Mouse (Mus musculus) midbrain, postnatal 0 days (tissue): ENCODE results near the gene Syngr1. TPM values are rescaled to one million over a fixed set of nuclear protein-coding genes. Genes with fewer than 3 reads are reported as not detected.

Experiments
- ATAC-seq: fragments of 200-750 bp; cut with Nextera tagmentation; 2 replicates; pipeline ENCODE4 v1.8.0; 2017; ENCODE audit warnings: moderate number of reproducible peaks, mild to moderate bottlenecking, moderate TSS enrichment, moderate library complexity; ENCODE audit not compliant: low FRiP score
- DNase-seq: peaks from one replicate; pipeline ENCODE4 v3.0.0-alpha.2; 2015; ENCODE audit warnings: low spot score
- H3K27ac ChIP-seq: fragments of 300-500 bp; sonication (generic); 2 replicates; pipeline ENCODE4 v1.5.1; 2014; ENCODE audit warnings: low read depth, mild to moderate bottlenecking, low read length, mixed read lengths
- H3K27me3 ChIP-seq: fragments of 300-500 bp; sonication (generic); 2 replicates; pipeline ENCODE4 v1.6.1; 2014; ENCODE audit warnings: low read length, control low read depth, mixed read lengths; ENCODE audit not compliant: insufficient read depth
- H3K36me3 ChIP-seq: fragments of 300-500 bp; sonication (generic); 2 replicates; pipeline ENCODE4 v1.6.1; 2014; ENCODE audit warnings: low read length, control low read depth, mixed read lengths; ENCODE audit not compliant: insufficient read depth
- H3K4me1 ChIP-seq: fragments of 300-500 bp; sonication (generic); 2 replicates; pipeline ENCODE4 v1.6.1; 2014; ENCODE audit warnings: mild to moderate bottlenecking, control low read depth, antibody characterized with exemption, low read length, mixed read lengths; ENCODE audit not compliant: insufficient read depth
- H3K4me2 ChIP-seq: fragments of 300-500 bp; sonication (generic); 2 replicates; pipeline ENCODE4 v1.6.1; 2014; ENCODE audit warnings: low read depth, mild to moderate bottlenecking, low read length, mixed read lengths; ENCODE audit not compliant: poor library complexity, severe bottlenecking
- H3K4me3 ChIP-seq: fragments of 300-500 bp; sonication (generic); 2 replicates; pipeline ENCODE4 v1.5.1; 2014; ENCODE audit warnings: low read depth, mild to moderate bottlenecking, low read length, moderate library complexity
- H3K9ac ChIP-seq: fragments of 300-500 bp; sonication (generic); replicated peaks from 2 replicates; pipeline ENCODE4 v1.6.1; 2014; ENCODE audit warnings: mild to moderate bottlenecking, low read length, moderate library complexity, mixed read lengths; ENCODE audit not compliant: poor library complexity, severe bottlenecking
- H3K9me3 ChIP-seq: fragments of 300-500 bp; sonication (generic); 2 replicates; pipeline ENCODE4 v1.6.1; 2016; ENCODE audit warnings: low read length, control low read depth
- CTCF ChIP-seq: IDR thresholded peaks from 2 replicates; pipeline ENCODE4 v1.5.1; 2016; ENCODE audit warnings: antibody characterized with exemption, mild to moderate bottlenecking
- WGBS: fragments of 180-500 bp; shearing (Covaris S2); extraction: QIAGEN DNeasy Blood & Tissue Kit; methylation state at CpG from one replicate; pipeline ENCODE4 v1.1.7; 2014; 5-methylcytosine and 5-hydroxymethylcytosine counted together
- polyA plus RNA-seq: library from polyadenylated mRNA; unstranded; fragments of >200 nt; fragmentation: Nextera tagmentation; extraction: Ambion mirVana; gene quantifications from 2 replicates; pipeline ENCODE4 v1.2.1, GENCODE M21; 2015
- total RNA-seq: library from RNA; depleted of rRNA; stranded (reverse); fragments of >200 nt; gene quantifications from 2 replicates; pipeline ENCODE4 v1.2.3, GENCODE M21; 2014

Syngr1 gene
- total and polyA plus RNA-seq, 2 experiments from 2014 or later, result 81.5 to 220 TPM

GRCm38 (mm10) chr15:80145397-80145796, 54.3 kb downstream of the Syngr1 start:
- DNase-seq, result no peak
- H3K9me3 ChIP-seq, result no peaks in the 10 kb centered on the region
- no peak overlapping the region for H3K4me2 ChIP-seq
- 97% methylated on average over 5 of the region's 5 CpGs for WGBS
- ATAC-seq, result no peak
- H3K27me3 ChIP-seq, result no peaks in the 10 kb centered on the region
- H3K9ac ChIP-seq, result no peak overlapping the region
- TF ChIP-seq CTCF, result no peak
- H3K4me3 ChIP-seq, result no peak overlapping the region
- peaks cover 17% of the 10 kb centered on the region for H3K36me3 ChIP-seq
- no peak overlapping the region for H3K27ac ChIP-seq
- no peaks in the 10 kb centered on the region for H3K4me1 ChIP-seq

DNA sequence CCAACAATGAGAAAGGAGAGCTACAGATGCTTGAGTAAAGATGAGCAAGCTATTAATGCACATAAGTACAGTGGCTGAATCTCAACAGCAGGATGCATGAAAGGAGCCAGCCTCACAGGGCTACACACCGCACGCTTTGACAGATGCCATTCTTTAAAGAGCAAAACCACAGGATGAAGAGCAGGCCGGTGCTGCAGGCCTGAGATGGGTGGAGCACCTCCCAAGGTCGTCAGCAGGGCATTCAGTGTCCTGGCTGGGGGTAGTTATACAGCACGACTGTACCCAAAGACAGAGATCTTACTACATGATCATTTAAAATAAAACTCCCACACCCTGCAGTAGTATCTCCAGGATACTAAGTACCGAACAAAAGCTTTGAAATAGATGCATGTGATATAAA, 55.0 kb downstream of the Syngr1 start:
- Histone ChIP-seq H3K4me1 (no peaks in the 10 kb centered on the region), H3K27ac (no peak overlapping the region), H3K36me3 (peaks cover 21% of the 10 kb centered on the region), H3K4me2 (no peak overlapping the region), H3K27me3 (no peaks in the 10 kb centered on the region), H3K9ac (no peak overlapping the region), H3K4me3 (no peak overlapping the region), H3K9me3 (no peaks in the 10 kb centered on the region)
- WGBS, result 58% methylated on average over 6 of the region's 6 CpGs
- no peak for ATAC-seq
- DNase-seq, result no peak
- TF ChIP-seq CTCF, result no peak

DNA sequence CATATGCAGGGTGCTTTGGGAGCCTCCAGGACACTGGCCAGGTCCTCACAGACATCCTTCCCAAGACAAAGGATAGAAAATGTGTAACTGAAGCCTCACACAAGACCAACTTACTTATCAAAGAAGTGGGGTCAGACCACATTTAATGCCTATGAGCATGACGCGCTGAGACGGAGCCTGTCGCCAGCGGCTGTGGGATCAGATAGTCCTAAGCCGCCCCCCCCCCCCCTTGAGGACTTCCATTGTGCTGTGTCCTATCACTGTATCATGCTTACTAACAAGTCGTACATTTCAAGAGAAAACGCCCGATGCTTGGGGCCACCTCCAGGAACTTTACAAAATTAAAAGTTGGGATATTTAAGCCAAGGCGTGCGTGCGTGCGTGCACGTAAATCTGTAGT, 56.0 kb downstream of the Syngr1 start:
- no peak for TF ChIP-seq CTCF
- Histone ChIP-seq H3K36me3 (peaks cover 24% of the 10 kb centered on the region), H3K4me2 (no peak overlapping the region), H3K9ac (no peak overlapping the region), H3K27ac (no peak overlapping the region), H3K9me3 (no peaks in the 10 kb centered on the region), H3K4me1 (no peaks in the 10 kb centered on the region), H3K27me3 (no peaks in the 10 kb centered on the region), H3K4me3 (no peak overlapping the region)
- no peak for ATAC-seq
- 67% methylated on average over 14 of the region's 14 CpGs for WGBS
- DNase-seq, result no peak

DNA sequence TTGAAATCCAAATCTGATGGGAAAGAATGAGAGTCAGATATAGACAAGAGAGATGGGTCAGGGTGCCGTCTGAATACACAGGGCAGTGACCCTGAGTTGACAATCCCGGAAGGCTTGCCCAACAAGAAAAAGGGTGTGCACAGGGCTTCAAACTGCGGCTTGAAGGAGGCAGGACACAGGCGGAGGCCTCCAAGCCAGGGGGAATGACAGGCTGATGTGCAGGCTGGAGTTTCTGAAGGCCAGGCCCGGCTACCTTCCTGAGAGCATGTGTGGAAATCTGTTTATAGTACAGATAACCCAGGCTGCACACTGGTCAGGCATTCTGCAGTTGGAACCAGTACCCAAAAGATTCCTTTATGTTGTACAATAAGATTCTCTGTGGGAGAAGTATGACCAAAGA, 56.4 kb downstream of the Syngr1 start:
- Histone ChIP-seq H3K27me3 (no peaks in the 10 kb centered on the region), H3K9me3 (no peaks in the 10 kb centered on the region), H3K4me3 (no peak overlapping the region), H3K36me3 (peaks cover 25% of the 10 kb centered on the region), H3K4me2 (no peak overlapping the region), H3K27ac (no peak overlapping the region), H3K9ac (no peak overlapping the region), H3K4me1 (no peaks in the 10 kb centered on the region)
- WGBS, result 52% methylated on average over 5 of the region's 5 CpGs
- DNase-seq, result no peak
- no peak for TF ChIP-seq CTCF
- no peak for ATAC-seq

DNA sequence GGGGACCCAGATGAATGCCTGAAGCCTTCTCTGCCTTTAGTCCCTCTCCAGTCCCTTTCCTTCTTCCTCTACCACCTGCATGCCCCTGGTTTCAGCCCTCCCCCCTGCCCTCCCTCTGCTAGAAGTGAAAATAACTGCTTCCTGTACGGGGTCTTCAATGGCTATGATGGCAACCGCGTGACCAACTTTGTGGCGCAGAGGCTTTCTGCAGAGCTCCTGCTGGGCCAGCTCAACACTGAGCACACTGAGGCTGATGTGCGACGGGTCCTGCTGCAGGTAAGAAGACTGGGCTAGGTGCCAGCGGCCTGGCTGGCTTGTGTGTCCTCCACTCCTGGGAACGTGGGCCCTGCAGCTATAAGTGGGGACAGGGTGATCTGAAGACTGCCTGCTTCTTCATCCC, 57.4 kb downstream of the Syngr1 start:
- no peak for TF ChIP-seq CTCF
- no peak overlapping the region for H3K27ac ChIP-seq
- H3K9me3 ChIP-seq, result no peaks in the 10 kb centered on the region
- no peak overlapping the region for H3K4me2 ChIP-seq
- no peaks in the 10 kb centered on the region for H3K4me1 ChIP-seq
- DNase-seq (no peak), ATAC-seq (no peak)
- no peaks in the 10 kb centered on the region for H3K27me3 ChIP-seq
- H3K9ac ChIP-seq, result no peak overlapping the region
- H3K36me3 ChIP-seq, result peaks cover 32% of the 10 kb centered on the region
- H3K4me3 ChIP-seq, result no peak overlapping the region
- WGBS, result 85% methylated on average over 8 of the region's 8 CpGs

- ATAC-seq, result no peak
- 95% methylated on average over 7 of the region's 7 CpGs for WGBS
- no peak for TF ChIP-seq CTCF
Observed at GRCm38 (mm10) chr15:80149517-80149916, 58.4 kb downstream of the Syngr1 start.

More at GRCm38 (mm10) chr15:80149517-80149916, 58.4 kb downstream of the Syngr1 start:
- no peak overlapping the region for H3K9ac ChIP-seq
- no peak overlapping the region for H3K4me2 ChIP-seq
- H3K9me3 ChIP-seq, result no peaks in the 10 kb centered on the region
- H3K27me3 ChIP-seq, result no peaks in the 10 kb centered on the region
- no peak overlapping the region for H3K27ac ChIP-seq
- DNase-seq, result no peak
- H3K4me3 ChIP-seq, result no peak overlapping the region
- peaks cover 41% of the 10 kb centered on the region for H3K36me3 ChIP-seq
- no peaks in the 10 kb centered on the region for H3K4me1 ChIP-seq
